Mouse (Mus musculus) lung, postnatal 25 days (tissue): ENCODE data around the gene Zfp866.

Experiments used
- DNase-seq: peaks from one replicate; pipeline ENCODE4 v3.0.0; 2022; ENCODE audit warnings: low spot score

The Zfp866 gene

GRCm38 (mm10) chr8:69790773-69791367 is at the start of gene Zfp866, which contains the start of gene Atp13a1:
TSS of gene Zfp866 (minus strand) at chr8:69791178.
TSS of gene Atp13a1 (plus strand) at chr8:69791163.
- DNase-seq, result peak; percentile 91

GRCm38 (mm10) chr8:69837057-69837682 is 46.2 kb upstream of the Zfp866 start:
- no peak for DNase-seq

- DNase-seq, result peak; percentile 86
Measured at GRCm38 (mm10) chr8:69832298-69832853, 41.4 kb upstream of the Zfp866 start, which contains the start of gene Pbx4. TSS of gene Pbx4 (plus strand) at chr8:69832491.

GRCm38 (mm10) chr8:69826371-69826770 is 35.4 kb upstream of the Zfp866 start:
- DNase-seq, result no peak

- peak; percentile 76 for DNase-seq
Measured at GRCm38 (mm10) chr8:69822386-69823191, 31.6 kb upstream of the Zfp866 start, which contains the start of gene Lpar2. TSS of gene Lpar2 (plus strand) at chr8:69822429.

GRCm38 (mm10) chr8:69821971-69822385 is 31.0 kb upstream of the Zfp866 start:
- no peak for DNase-seq

- DNase-seq, result no peak
Measured at GRCm38 (mm10) chr8:69820466-69820865, 29.5 kb upstream of the Zfp866 start.

GRCm38 (mm10) chr8:69815396-69815795 is 24.4 kb upstream of the Zfp866 start:
- DNase-seq, result no peak

- no peak for DNase-seq
Measured at GRCm38 (mm10) chr8:69814881-69815280, 23.9 kb upstream of the Zfp866 start.

GRCm38 (mm10) chr8:69809820-69810219 is 18.8 kb upstream of the Zfp866 start:
- no peak for DNase-seq

GRCm38 (mm10) chr8:69808864-69809403 is 18.0 kb upstream of the Zfp866 start:
- DNase-seq, result no peak

- peak; percentile 86 for DNase-seq
Measured at GRCm38 (mm10) chr8:69808094-69808863, 17.3 kb upstream of the Zfp866 start, which contains the start of gene Gmip. TSS of gene Gmip (plus strand) at chr8:69808679.

- no peak for DNase-seq
Measured at GRCm38 (mm10) chr8:69807236-69807635, 16.3 kb upstream of the Zfp866 start.

GRCm38 (mm10) chr8:69805491-69805890 is 14.5 kb upstream of the Zfp866 start:
- no peak for DNase-seq

GRCm38 (mm10) chr8:69805086-69805485 is 14.1 kb upstream of the Zfp866 start:
- DNase-seq, result no peak

GRCm38 (mm10) chr8:69804537-69804936 is 13.6 kb upstream of the Zfp866 start:
- DNase-seq, result no peak

GRCm38 (mm10) chr8:69803366-69803765 is 12.4 kb upstream of the Zfp866 start:
- no peak for DNase-seq

- no peak for DNase-seq
Measured at GRCm38 (mm10) chr8:69802216-69802615, 11.2 kb upstream of the Zfp866 start.

GRCm38 (mm10) chr8:69801796-69802195 is 10.8 kb upstream of the Zfp866 start:
- no peak for DNase-seq

GRCm38 (mm10) chr8:69799946-69800345 is 9.0 kb upstream of the Zfp866 start:
- no peak for DNase-seq

GRCm38 (mm10) chr8:69799261-69799660 is 8.3 kb upstream of the Zfp866 start:
- DNase-seq, result no peak
